Mouse (Mus musculus): ENCODE measurements around the gene D930020B18Rik. TPM values are rescaled to one million over a fixed set of nuclear protein-coding genes. Genes with fewer than 3 reads are reported as not detected.

Gene D930020B18Rik
- total and polyA plus RNA-seq, 2 experiments from 2014 or later = 0.31 to 0.90 TPM

GRCm38 (mm10) chr10:121612448-121612847 is 28.9 kb upstream of the D930020B18Rik start:
- H3K36me3 ChIP-seq (ENCODE audit: insufficient read depth) = peaks cover 54% of the 10 kb centered on the region

GRCm38 (mm10) chr10:121613570-121613969 is 27.8 kb upstream of the D930020B18Rik start:
- Histone ChIP-seq H3K4me3 (ENCODE audit: low read depth, low read length) (no peak overlapping the region), H3K9ac (no peak overlapping the region), H3K27ac (ENCODE audit: low read depth, low read length) (no peak overlapping the region), H3K27me3 (ENCODE audit: insufficient read depth, low read length) (no peaks in the 10 kb centered on the region), H3K4me1 (ENCODE audit: insufficient read depth) (no peaks in the 10 kb centered on the region), H3K36me3 (ENCODE audit: insufficient read depth) (peaks cover 55% of the 10 kb centered on the region), H3K4me2 (ENCODE audit: low read depth) (no peak overlapping the region), H3K9me3 (ENCODE audit: low read length) (no peaks in the 10 kb centered on the region)
- no peak for TF ChIP-seq CTCF (IDR thresholded peaks at IDR 0.05; ENCODE audit: low read depth)
- ATAC-seq (no peak), DNase-seq (no peak)
- WGBS = 92% methylated on average over 13 of the region's 13 CpGs

More at GRCm38 (mm10) chr10:121612448-121612847, 28.9 kb upstream of the D930020B18Rik start:
- 90% methylated on average over 6 of the region's 6 CpGs for WGBS
- H3K27me3 ChIP-seq (ENCODE audit: insufficient read depth, low read length) = no peaks in the 10 kb centered on the region
- no peak for ATAC-seq
- H3K27ac ChIP-seq (ENCODE audit: low read depth, low read length) = no peak overlapping the region
- no peaks in the 10 kb centered on the region for H3K9me3 ChIP-seq (ENCODE audit: low read length)
- no peak for DNase-seq
- no peak overlapping the region for H3K9ac ChIP-seq
- H3K4me3 ChIP-seq (ENCODE audit: low read depth, low read length) = no peak overlapping the region
- TF ChIP-seq CTCF (IDR thresholded peaks at IDR 0.05; ENCODE audit: low read depth) = no peak
- no peaks in the 10 kb centered on the region for H3K4me1 ChIP-seq (ENCODE audit: insufficient read depth)
- H3K4me2 ChIP-seq (ENCODE audit: low read depth) = no peak overlapping the region

- no peak overlapping the region for H3K4me2 ChIP-seq (ENCODE audit: low read depth)
- 97% methylated on average over 13 of the region's 13 CpGs for WGBS
- ATAC-seq = no peak
- DNase-seq = no peak
- TF ChIP-seq CTCF (IDR thresholded peaks at IDR 0.05; ENCODE audit: low read depth) = no peak
- H3K4me3 ChIP-seq (ENCODE audit: low read depth, low read length) = no peak overlapping the region
- no peak overlapping the region for H3K27ac ChIP-seq (ENCODE audit: low read depth, low read length)
- H3K27me3 ChIP-seq (ENCODE audit: insufficient read depth, low read length) = no peaks in the 10 kb centered on the region
- H3K36me3 ChIP-seq (ENCODE audit: insufficient read depth) = peaks cover 59% of the 10 kb centered on the region
- H3K9me3 ChIP-seq (ENCODE audit: low read length) = no peaks in the 10 kb centered on the region
- H3K9ac ChIP-seq = no peak overlapping the region
- no peaks in the 10 kb centered on the region for H3K4me1 ChIP-seq (ENCODE audit: insufficient read depth)
Measured at GRCm38 (mm10) chr10:121615146-121615870, 26.1 kb upstream of the D930020B18Rik start.

DNA sequence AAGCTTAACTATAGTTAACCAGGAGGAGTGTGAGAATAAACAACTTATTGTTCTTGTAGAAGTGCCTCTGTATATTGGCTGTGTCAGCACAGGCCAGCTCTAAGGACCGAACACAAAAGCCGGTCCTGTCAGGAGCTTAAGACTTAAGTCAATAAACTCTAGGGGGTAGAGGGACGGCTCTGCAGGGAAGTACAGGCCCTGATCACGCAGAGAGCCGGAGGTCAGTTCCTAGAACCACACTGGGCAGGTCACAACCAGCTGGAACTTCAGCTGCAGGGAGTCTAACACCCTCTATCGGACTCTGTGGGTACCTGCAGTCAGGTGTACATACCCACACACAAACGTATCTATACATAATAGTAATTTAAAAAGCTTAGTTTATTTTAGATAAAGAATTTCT is 25.5 kb upstream of the D930020B18Rik start:
- Histone ChIP-seq H3K4me3 (ENCODE audit: low read depth, low read length) (no peak overlapping the region), H3K4me2 (ENCODE audit: low read depth) (no peak overlapping the region), H3K4me1 (ENCODE audit: insufficient read depth) (no peaks in the 10 kb centered on the region), H3K9me3 (ENCODE audit: low read length) (no peaks in the 10 kb centered on the region), H3K27ac (ENCODE audit: low read depth, low read length) (no peak overlapping the region), H3K36me3 (ENCODE audit: insufficient read depth) (peaks cover 53% of the 10 kb centered on the region), H3K9ac (no peak overlapping the region), H3K27me3 (ENCODE audit: insufficient read depth, low read length) (no peaks in the 10 kb centered on the region)
- TF ChIP-seq CTCF (IDR thresholded peaks at IDR 0.05; ENCODE audit: low read depth) = no peak
- 41% methylated on average over 7 of the region's 7 CpGs for WGBS
- DNase-seq = no peak
- ATAC-seq = no peak

- H3K9me3 ChIP-seq (ENCODE audit: low read length) = no peaks in the 10 kb centered on the region
- peaks cover 36% of the 10 kb centered on the region for H3K36me3 ChIP-seq (ENCODE audit: insufficient read depth)
- ATAC-seq (no peak), DNase-seq (no peak)
- WGBS = 89% methylated on average over 6 of the region's 6 CpGs
- no peak overlapping the region for H3K4me3 ChIP-seq (ENCODE audit: low read depth, low read length)
- no peak overlapping the region for H3K4me2 ChIP-seq (ENCODE audit: low read depth)
- H3K4me1 ChIP-seq (ENCODE audit: insufficient read depth) = peaks cover 15% of the 10 kb centered on the region
- no peak overlapping the region for H3K9ac ChIP-seq
- H3K27ac ChIP-seq (ENCODE audit: low read depth, low read length) = no peak overlapping the region
- no peak for TF ChIP-seq CTCF (IDR thresholded peaks at IDR 0.05; ENCODE audit: low read depth)
- H3K27me3 ChIP-seq (ENCODE audit: insufficient read depth, low read length) = no peaks in the 10 kb centered on the region
Measured at GRCm38 (mm10) chr10:121622431-121622830, 19.0 kb upstream of the D930020B18Rik start.

GRCm38 (mm10) chr10:121623670-121624069 is 17.7 kb upstream of the D930020B18Rik start:
- no peak for ATAC-seq
- peaks cover 15% of the 10 kb centered on the region for H3K4me1 ChIP-seq (ENCODE audit: insufficient read depth)
- DNase-seq = no peak
- H3K9me3 ChIP-seq (ENCODE audit: low read length) = no peaks in the 10 kb centered on the region
- H3K36me3 ChIP-seq (ENCODE audit: insufficient read depth) = peaks cover 23% of the 10 kb centered on the region
- H3K27me3 ChIP-seq (ENCODE audit: insufficient read depth, low read length) = no peaks in the 10 kb centered on the region
- no peak overlapping the region for H3K27ac ChIP-seq (ENCODE audit: low read depth, low read length)
- 87% methylated on average over 7 of the region's 7 CpGs for WGBS
- H3K4me3 ChIP-seq (ENCODE audit: low read depth, low read length) = no peak overlapping the region
- H3K9ac ChIP-seq = no peak overlapping the region
- TF ChIP-seq CTCF (IDR thresholded peaks at IDR 0.05; ENCODE audit: low read depth) = no peak
- no peak overlapping the region for H3K4me2 ChIP-seq (ENCODE audit: low read depth)

DNA sequence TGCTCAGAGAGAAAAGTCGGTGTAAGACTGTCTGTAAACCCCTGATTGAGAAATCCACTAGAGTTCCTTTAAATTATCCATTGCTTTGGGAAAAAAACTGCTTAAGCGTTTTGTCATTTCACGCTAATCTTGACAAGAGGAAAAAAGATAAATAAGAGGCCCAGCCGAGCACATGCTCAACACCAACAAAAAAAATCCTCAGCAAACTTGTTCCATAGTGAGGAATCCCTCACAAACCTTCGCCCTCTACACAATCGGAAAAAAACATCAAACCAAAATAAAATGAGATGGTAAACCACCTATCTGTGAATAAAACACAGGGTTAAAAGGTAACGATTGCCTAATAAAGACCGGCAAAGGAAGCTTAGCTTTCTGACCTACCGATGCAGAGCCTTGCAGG is 16.4 kb upstream of the D930020B18Rik start:
- Histone ChIP-seq H3K27me3 (ENCODE audit: insufficient read depth, low read length) (no peaks in the 10 kb centered on the region), H3K4me2 (ENCODE audit: low read depth) (peak overlapping the region; percentile 62), H3K27ac (ENCODE audit: low read depth, low read length) (no peak overlapping the region), H3K9me3 (ENCODE audit: low read length) (no peaks in the 10 kb centered on the region), H3K4me1 (ENCODE audit: insufficient read depth) (peaks cover 15% of the 10 kb centered on the region), H3K9ac (no peak overlapping the region), H3K4me3 (ENCODE audit: low read depth, low read length) (peak overlapping the region; percentile 80), H3K36me3 (ENCODE audit: insufficient read depth) (peaks cover 15% of the 10 kb centered on the region; the same call in 1 of the 2 replicates)
- DNase-seq = no peak
- no peak for ATAC-seq
- TF ChIP-seq CTCF (IDR thresholded peaks at IDR 0.05; ENCODE audit: low read depth) = no peak
- 14% methylated on average over 9 of the region's 9 CpGs for WGBS
